Mouse (Mus musculus): Measurements from ENCODE around the gene Olfr657. TPM values are rescaled to one million over a fixed set of nuclear protein-coding genes. Genes with fewer than 3 reads are reported as not detected.

The Olfr657 gene
- polyA plus RNA-seq, 1 experiment from 2014 or later: not detected

- no peaks in the 10 kb centered on the region for H3K9me3 ChIP-seq (ENCODE audit: control insufficient read depth, low read length)
- no peak within 1 kb of the TSS for H3K4me3 ChIP-seq (ENCODE audit: low read depth, low read length)
- H3K4me2 ChIP-seq: no peak within 1 kb of the TSS
- WGBS: 70% methylated on average over 4 of the region's 4 CpGs
- DNase-seq (ENCODE audit: low spot score): no peak
- no peaks in the 10 kb centered on the region for H3K36me3 ChIP-seq (ENCODE audit: control insufficient read depth, insufficient read depth, low read length)
- H3K27ac ChIP-seq (ENCODE audit: low read depth, low read length): no peak within 1 kb of the TSS
- ATAC-seq (replicated peaks; ENCODE audit: low FRiP score): no peak
- H3K9ac ChIP-seq (ENCODE audit: low read depth, low read length): no peak within 1 kb of the TSS
- H3K27me3 ChIP-seq (replicated peaks; ENCODE audit: control insufficient read depth, insufficient read depth, low read length): no peaks in the 10 kb centered on the region
- no peaks in the 10 kb centered on the region for H3K4me1 ChIP-seq (replicated peaks; ENCODE audit: control insufficient read depth, insufficient read depth, low read length)
These were observed 10.9 kb upstream of the Olfr657 start, which contains the start of gene Olfr656 for GRCm38 (mm10) chr7:104613655-104614054. TSS of gene Olfr656 (plus strand) at chr7:104613955.

- Histone ChIP-seq H3K27ac (ENCODE audit: low read depth, low read length) (no peak within 1 kb of the TSS), H3K36me3 (ENCODE audit: control insufficient read depth, insufficient read depth, low read length) (no peaks in the 10 kb centered on the region), H3K4me3 (ENCODE audit: low read depth, low read length) (no peak within 1 kb of the TSS), H3K4me2 (peak within 1 kb of the TSS; percentile 54), H3K27me3 (replicated peaks; ENCODE audit: control insufficient read depth, insufficient read depth, low read length) (no peaks in the 10 kb centered on the region), H3K4me1 (replicated peaks; ENCODE audit: control insufficient read depth, insufficient read depth, low read length) (no peaks in the 10 kb centered on the region), H3K9me3 (ENCODE audit: control insufficient read depth, low read length) (no peaks in the 10 kb centered on the region), H3K9ac (ENCODE audit: low read depth, low read length) (no peak within 1 kb of the TSS)
- WGBS: 20% methylated on average over 21 of the region's 22 CpGs
- DNase-seq (ENCODE audit: low spot score) (peak; percentile 38), ATAC-seq (replicated peaks; ENCODE audit: low FRiP score) (peak; percentile 74)
These were observed 22.4 kb downstream of the Olfr657 start, which contains the start of gene Olfr658 for GRCm38 (mm10) chr7:104646841-104647482. TSS of gene Olfr658 (minus strand) at chr7:104647305.

- H3K27ac ChIP-seq (ENCODE audit: low read depth, low read length): no peak within 1 kb of the TSS
- ATAC-seq (replicated peaks; ENCODE audit: low FRiP score): no peak
These were observed 41.9 kb downstream of the Olfr657 start, which contains the start of gene Olfr659 for GRCm38 (mm10) chr7:104666453-104666852. TSS of gene Olfr659 (plus strand) at chr7:104666753.

GRCm38 (mm10) chr7:104686201-104686600 is 61.6 kb downstream of the Olfr657 start, which contains the start of gene Olfr661:
TSS of gene Olfr661 (plus strand) at chr7:104686501.
- H3K27ac ChIP-seq (ENCODE audit: low read depth, low read length): no peak within 1 kb of the TSS
- H3K9me3 ChIP-seq (ENCODE audit: control insufficient read depth, low read length): no peaks in the 10 kb centered on the region
- no peak within 1 kb of the TSS for H3K4me2 ChIP-seq
- no peak within 1 kb of the TSS for H3K9ac ChIP-seq (ENCODE audit: low read depth, low read length)
- ATAC-seq (replicated peaks; ENCODE audit: low FRiP score) (no peak), DNase-seq (ENCODE audit: low spot score) (no peak)
- no peak within 1 kb of the TSS for H3K4me3 ChIP-seq (ENCODE audit: low read depth, low read length)
- no peaks in the 10 kb centered on the region for H3K27me3 ChIP-seq (replicated peaks; ENCODE audit: control insufficient read depth, insufficient read depth, low read length)
- no peaks in the 10 kb centered on the region for H3K36me3 ChIP-seq (ENCODE audit: control insufficient read depth, insufficient read depth, low read length)
- no peaks in the 10 kb centered on the region for H3K4me1 ChIP-seq (replicated peaks; ENCODE audit: control insufficient read depth, insufficient read depth, low read length)
- WGBS: 81% methylated on average over 2 of the region's 2 CpGs

More at GRCm38 (mm10) chr7:104666453-104666852, 41.9 kb downstream of the Olfr657 start, which contains the start of gene Olfr659:
- no peak for DNase-seq (ENCODE audit: low spot score)
- Histone ChIP-seq H3K27me3 (replicated peaks; ENCODE audit: control insufficient read depth, insufficient read depth, low read length) (no peaks in the 10 kb centered on the region), H3K9ac (ENCODE audit: low read depth, low read length) (no peak within 1 kb of the TSS), H3K4me1 (replicated peaks; ENCODE audit: control insufficient read depth, insufficient read depth, low read length) (no peaks in the 10 kb centered on the region), H3K9me3 (ENCODE audit: control insufficient read depth, low read length) (no peaks in the 10 kb centered on the region), H3K4me2 (no peak within 1 kb of the TSS), H3K36me3 (ENCODE audit: control insufficient read depth, insufficient read depth, low read length) (no peaks in the 10 kb centered on the region), H3K4me3 (ENCODE audit: low read depth, low read length) (no peak within 1 kb of the TSS)
- 80% methylated on average over 3 of the region's 3 CpGs for WGBS

Other genes with a start within 250 kb of the Olfr657 start
- gene Trim30c, start 224.0 kb upstream of the Olfr657 start, polyA plus RNA-seq (2014; fragmentation: Nextera tagmentation; extraction: Ambion mirVana): 0.27 and 0.32 TPM in 2 replicates
- gene Trim30a, start 159.6 kb upstream of the Olfr657 start, polyA plus RNA-seq (2014; fragmentation: Nextera tagmentation; extraction: Ambion mirVana): 1.6 and 2.3 TPM in 2 replicates
- gene Trim30d, start 116.9 kb upstream of the Olfr657 start, polyA plus RNA-seq (2014; fragmentation: Nextera tagmentation; extraction: Ambion mirVana): 0.70 TPM in 2 replicates
- gene Olfr651, start 74.7 kb upstream of the Olfr657 start, polyA plus RNA-seq (2014; fragmentation: Nextera tagmentation; extraction: Ambion mirVana): not detected in 2 replicates
- not detected in 2 replicates for gene Olfr652, start 63.9 kb upstream of the Olfr657 start, polyA plus RNA-seq (2014; fragmentation: Nextera tagmentation; extraction: Ambion mirVana)
- not detected in 2 replicates for gene Olfr653, start 47.5 kb upstream of the Olfr657 start, polyA plus RNA-seq (2014; fragmentation: Nextera tagmentation; extraction: Ambion mirVana)
- gene Olfr654, start 37.8 kb upstream of the Olfr657 start, polyA plus RNA-seq (2014; fragmentation: Nextera tagmentation; extraction: Ambion mirVana): not detected in 2 replicates
- gene Olfr655, start 23.0 kb upstream of the Olfr657 start, polyA plus RNA-seq (2014; fragmentation: Nextera tagmentation; extraction: Ambion mirVana): not detected in 2 replicates
- not detected in 2 replicates for gene Olfr656, start 10.8 kb upstream of the Olfr657 start, polyA plus RNA-seq (2014; fragmentation: Nextera tagmentation; extraction: Ambion mirVana)
- not detected in 2 replicates for gene Olfr658, start 22.5 kb downstream of the Olfr657 start, polyA plus RNA-seq (2014; fragmentation: Nextera tagmentation; extraction: Ambion mirVana)
- not detected in 2 replicates for gene Olfr659, start 42.0 kb downstream of the Olfr657 start, polyA plus RNA-seq (2014; fragmentation: Nextera tagmentation; extraction: Ambion mirVana)
- gene Olfr661, start 61.7 kb downstream of the Olfr657 start, polyA plus RNA-seq (2014; fragmentation: Nextera tagmentation; extraction: Ambion mirVana): not detected in 2 replicates
- gene Usp17le, start 152.7 kb downstream of the Olfr657 start, polyA plus RNA-seq (2014; fragmentation: Nextera tagmentation; extraction: Ambion mirVana): not detected in 2 replicates
- not detected in 2 replicates for gene Usp17lb, start 217.8 kb downstream of the Olfr657 start, polyA plus RNA-seq (2014; fragmentation: Nextera tagmentation; extraction: Ambion mirVana)
- gene Usp17la, start 232.2 kb downstream of the Olfr657 start, polyA plus RNA-seq (2014; fragmentation: Nextera tagmentation; extraction: Ambion mirVana): not detected in 2 replicates